Mouse (Mus musculus): ENCODE data around the gene Bak1.

DNA sequence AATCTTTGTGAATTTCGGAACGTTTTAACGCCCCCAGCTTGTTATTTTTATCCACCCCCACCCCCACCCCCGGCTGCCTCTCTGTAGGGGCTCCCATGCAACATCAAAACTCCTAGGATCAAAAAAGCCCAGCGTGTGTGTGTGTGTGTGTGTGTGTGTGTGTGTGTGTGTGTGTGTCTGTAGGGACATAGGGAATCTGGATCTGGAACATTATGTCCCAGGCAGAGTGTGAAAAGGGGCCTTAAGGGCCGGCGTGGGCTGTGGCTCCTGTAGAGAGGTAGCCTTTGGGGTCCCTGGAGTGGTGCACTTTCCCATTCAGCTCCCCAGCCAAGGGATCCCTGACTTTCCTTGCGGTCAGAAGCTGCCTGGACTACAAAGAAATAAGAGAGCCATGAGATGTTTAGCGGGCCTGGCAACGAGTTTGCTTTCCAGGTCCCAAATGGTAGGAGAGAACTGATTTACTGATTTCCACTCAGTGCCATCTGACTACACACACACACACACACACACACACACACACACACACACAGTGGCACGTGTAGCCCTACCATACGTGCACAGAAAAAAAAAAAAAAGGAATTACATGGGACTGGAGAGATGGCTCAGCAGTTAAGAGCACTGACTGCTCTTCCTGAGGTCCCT is 10.1 kb downstream of the Bak1 start:
- no peak for TF ChIP-seq CTCF (IDR thresholded peaks at IDR 0.05; ENCODE audit: insufficient read depth, low read depth, low read length)
- no peak for TF ChIP-seq POLR2A (IDR thresholded peaks at IDR 0.05; ENCODE audit: insufficient read depth, low read depth, low read length)
